ENCODE assay signal across 8 mouse cellular contexts in genomic region chr11:86992461-86992988, GRCm38 (mm10). TPM values are rescaled to one million over a fixed set of nuclear protein-coding genes. Genes with fewer than 3 reads are reported as not detected.
DNase-seq lines count a peak whose midpoint lies in the region; ATAC-seq and TF ChIP-seq lines count a peak whose summit lies in the region.

No protein-coding gene starts in this region.

- peak overlapping the region; percentile 86 for H3K9ac ChIP-seq in heart, postnatal 0 days (replicated peaks; ENCODE audit: low read depth, low read length)
- peak overlapping the region; percentile 67 for H3K9ac ChIP-seq in midbrain, embryonic 11.5 days (ENCODE audit: low read length)

- H3K27me3 ChIP-seq in heart, postnatal 0 days (ENCODE audit: control insufficient read depth, insufficient read depth, low read length): no peaks in the 10 kb centered on the region
- peaks cover 2% of the 10 kb centered on the region; the same call in 1 of the 2 replicates for H3K27me3 ChIP-seq in midbrain, embryonic 11.5 days (ENCODE audit: control insufficient read depth, insufficient read depth, low read length)

- TF ChIP-seq EP300 in heart, postnatal 0 days (IDR thresholded peaks at IDR 0.05; ENCODE audit: low read depth): no peak; the same call in 1 of the 2 replicates

- H3K4me3 ChIP-seq in heart, postnatal 0 days (ENCODE audit: low read depth, low read length): peak overlapping the region; percentile 98
- H3K4me3 ChIP-seq in midbrain, embryonic 11.5 days (ENCODE audit: low read depth, low read length): peak overlapping the region; percentile 71

- no peaks in the 10 kb centered on the region for H3K9me3 ChIP-seq in heart, postnatal 0 days (replicated peaks; ENCODE audit: control insufficient read depth, low read length)
- H3K9me3 ChIP-seq in midbrain, embryonic 11.5 days (ENCODE audit: control insufficient read depth, low read length): no peaks in the 10 kb centered on the region

- no peak for ATAC-seq in heart, postnatal 0 days (ENCODE audit: insufficient read depth, low read depth)
- no peak for ATAC-seq in midbrain, embryonic 11.5 days (ENCODE audit: low FRiP score)

- peaks cover 47% of the 10 kb centered on the region for H3K4me1 ChIP-seq in heart, postnatal 0 days (ENCODE audit: control insufficient read depth, insufficient read depth)
- peaks cover 44% of the 10 kb centered on the region for H3K4me1 ChIP-seq in midbrain, embryonic 11.5 days (ENCODE audit: control insufficient read depth, insufficient read depth, low read length)

- H3K4me2 ChIP-seq in heart, postnatal 0 days (ENCODE audit: low read depth, low read length): peak overlapping the region; percentile 80
- H3K4me2 ChIP-seq in midbrain, embryonic 11.5 days: peak overlapping the region; percentile 90

- TF ChIP-seq CTCF in heart, postnatal 0 days (IDR thresholded peaks at IDR 0.05; ENCODE audit: low read depth): no peak

- 1% methylated on average over 13 of the region's 13 CpGs for WGBS in heart, postnatal 0 days
- 3% methylated on average over 13 of the region's 13 CpGs for WGBS in midbrain, embryonic 11.5 days

- H3K36me3 ChIP-seq in heart, postnatal 0 days (replicated peaks; ENCODE audit: control insufficient read depth, insufficient read depth, low read length): peaks cover 3% of the 10 kb centered on the region; the same call in 1 of the 2 replicates
- H3K36me3 ChIP-seq in midbrain, embryonic 11.5 days (ENCODE audit: control insufficient read depth, insufficient read depth, low read length): no peaks in the 10 kb centered on the region

- peak; percentile 34 for DNase-seq in kidney, adult 18-20 months
- no peak for DNase-seq in kidney, adult 9 months
- peak; percentile 15 for DNase-seq in T-cell, adult 2 months (ENCODE audit: low spot score)
- no peak for DNase-seq in heart, postnatal 0 days (ENCODE audit: low spot score)
- DNase-seq in midbrain, embryonic 11.5 days (ENCODE audit: low spot score, missing footprints): peak; percentile 90
- no peak for DNase-seq in ovary, postnatal 14 days (ENCODE audit: low spot score)
- DNase-seq in frontal cortex, postnatal 36 days (ENCODE audit: low spot score in 2 of 2): no peak
- DNase-seq in urinary bladder, postnatal 25 days (ENCODE audit: low spot score): no peak

- peak overlapping the region; percentile 97 for H3K27ac ChIP-seq in heart, postnatal 0 days (ENCODE audit: low read depth)
- H3K27ac ChIP-seq in midbrain, embryonic 11.5 days (ENCODE audit: low read depth, low read length): no peak overlapping the region

RNA-seq across cellular contexts. Expression of gene Ypel2, which starts 1.0 kb away (rescaled TPM):
- total RNA-seq in heart, postnatal 0 days (2014; rRNA removed; ENCODE audit: low replicate concordance): 16.3 and 18.4 TPM in 2 replicates
- polyA plus RNA-seq in heart, postnatal 0 days (2015; fragmentation: Nextera tagmentation; extraction: Ambion mirVana): 16.1 and 17.8 TPM in 2 replicates
- 5.4 and 6.1 TPM in 2 replicates for polyA plus RNA-seq in midbrain, embryonic 11.5 days (2014; fragmentation: Nextera tagmentation; extraction: Ambion mirVana)

Comparison
In these comparisons a context has a peak if more than half of its experiments do, and no peak if none do; other contexts are left out.
1. DNase-seq: peak in kidney, adult 18-20 months (single experiment), T-cell, adult 2 months (single experiment) and midbrain, embryonic 11.5 days (single experiment); none in kidney, adult 9 months (single experiment), heart, postnatal 0 days (single experiment), ovary, postnatal 14 days (single experiment), frontal cortex, postnatal 36 days (0 of 2) and urinary bladder, postnatal 25 days (single experiment).